Mouse (Mus musculus) megakaryocyte, embryonic 14.5 days (primary cell): Measurements from ENCODE around the gene Tdpoz2.

ENCODE experiments used
- FLI1 ChIP-seq: IDR thresholded peaks from 2 replicates; pipeline ENCODE4 v1.6.1; 2012; ENCODE audit warnings: low read length, inconsistent platforms, mixed read lengths
- GATA1 ChIP-seq: IDR thresholded peaks from 3 replicates; pipeline ENCODE4 v1.6.1; 2012; ENCODE audit warnings: mixed read lengths, low read length, inconsistent platforms, borderline replicate concordance

- no peak for TF ChIP-seq GATA1
- no peak for TF ChIP-seq FLI1
Observed at GRCm38 (mm10) chr3:93654260-93654659, 1.8 kb upstream of the Tdpoz2 start.
